In the genomic region with DNA sequence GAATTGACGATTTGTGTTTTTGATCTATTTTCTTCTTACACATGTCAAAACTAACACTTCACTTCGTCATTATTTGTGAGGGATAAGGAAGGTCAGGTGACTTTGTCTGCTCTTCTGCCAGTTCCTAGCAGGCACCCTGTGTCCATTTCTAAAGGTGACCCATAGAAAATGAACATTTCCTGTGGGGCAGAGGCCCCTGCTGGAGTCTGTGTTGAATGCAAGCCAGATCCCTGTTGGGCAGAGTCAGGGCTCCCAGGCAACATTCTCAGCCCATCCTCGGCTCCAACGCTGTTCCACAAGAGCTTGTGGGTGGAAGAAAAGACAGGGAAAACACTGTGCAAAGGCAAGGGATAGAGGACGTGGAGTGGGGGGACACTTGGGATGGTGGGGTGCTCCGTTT, we compare ENCODE assay signal across 11 mouse cellular contexts.
DNase-seq lines count a peak whose midpoint lies in the region; ATAC-seq and TF ChIP-seq lines count a peak whose summit lies in the region.
"Had no signal": no experiment of that assay in that cellular context is flagged by ENCODE, and none has a peak within 500 bp of the region (broad histone marks: within the 10 kb centered on the region; RNA-seq: fewer than 3 reads in every experiment).

No protein-coding gene starts in this region.

- ATAC-seq in hindbrain, embryonic 11.5 days (ENCODE audit: low FRiP score): no peak
- no peak for ATAC-seq in limb, embryonic 11.5 days (ENCODE audit: insufficient number of reproducible peaks, low FRiP score, low TSS enrichment, low read depth)
- ATAC-seq in erythroid progenitor cell, adult 5-6 weeks (replicated peaks; ENCODE audit: low FRiP score, poor library complexity, severe bottlenecking): no peak

- no peak overlapping the region for H3K4me3 ChIP-seq in hindbrain, embryonic 11.5 days (ENCODE audit: low read depth, low read length)
- H3K4me3 ChIP-seq in hindbrain, embryonic 10.5 days: no peak overlapping the region
- no peak overlapping the region for H3K4me3 ChIP-seq in limb, embryonic 11.5 days (ENCODE audit: low read depth, low read length)
- H3K4me3 ChIP-seq in limb, embryonic 10.5 days: no peak overlapping the region
- H3K4me3 ChIP-seq in ES-Bruce4 (ENCODE audit: low read depth, low read length): no peak overlapping the region
- H3K4me3 ChIP-seq: hindbrain, embryonic 12.5 days; lung, embryonic 15.5 days had no signal

- no peak overlapping the region for H3K27ac ChIP-seq in hindbrain, embryonic 11.5 days (ENCODE audit: low read depth, low read length)
- H3K27ac ChIP-seq in hindbrain, embryonic 10.5 days: no peak overlapping the region
- H3K27ac ChIP-seq in limb, embryonic 11.5 days (replicated peaks; ENCODE audit: low read depth, low read length): no peak overlapping the region
- no peak overlapping the region for H3K27ac ChIP-seq in limb, embryonic 10.5 days
- H3K27ac ChIP-seq in ES-Bruce4 (ENCODE audit: insufficient read depth, low read length): no peak overlapping the region
- H3K27ac ChIP-seq: hindbrain, embryonic 12.5 days; lung, embryonic 15.5 days had no signal

- no peak for TF ChIP-seq EP300 in ES-Bruce4 (IDR thresholded peaks at IDR 0.05; ENCODE audit: insufficient read depth, low read depth, low read length)

- no peaks in the 10 kb centered on the region for H3K36me3 ChIP-seq in hindbrain, embryonic 11.5 days (ENCODE audit: control insufficient read depth, insufficient read depth, low read length)
- no peaks in the 10 kb centered on the region for H3K36me3 ChIP-seq in hindbrain, embryonic 10.5 days
- no peaks in the 10 kb centered on the region for H3K36me3 ChIP-seq in limb, embryonic 11.5 days (ENCODE audit: control insufficient read depth, insufficient read depth, low read length)
- no peaks in the 10 kb centered on the region for H3K36me3 ChIP-seq in limb, embryonic 10.5 days
- no peaks in the 10 kb centered on the region for H3K36me3 ChIP-seq in ES-Bruce4 (ENCODE audit: control insufficient read depth, insufficient read depth, low read length, poor library complexity, severe bottlenecking)
- H3K36me3 ChIP-seq: hindbrain, embryonic 12.5 days; lung, embryonic 15.5 days had no signal

- H3K4me2 ChIP-seq in hindbrain, embryonic 11.5 days (replicated peaks; ENCODE audit: low read depth, low read length): no peak overlapping the region
- no peak overlapping the region for H3K4me2 ChIP-seq in limb, embryonic 11.5 days (ENCODE audit: low read depth, severe bottlenecking)
- H3K4me2 ChIP-seq: hindbrain, embryonic 12.5 days; lung, embryonic 15.5 days had no signal

- peak; percentile 5 for TF ChIP-seq CTCF in ES-Bruce4 (IDR thresholded peaks at IDR 0.05; ENCODE audit: low read depth, low read length)

- no peaks in the 10 kb centered on the region for H3K4me1 ChIP-seq in hindbrain, embryonic 11.5 days (replicated peaks; ENCODE audit: control insufficient read depth, insufficient read depth, low read length)
- H3K4me1 ChIP-seq in hindbrain, embryonic 10.5 days (replicated peaks): peaks cover 19% of the 10 kb centered on the region
- 0 out of 2 replicates have a peak, but pooled peaks cover 3% of the 10 kb centered on the region for H3K4me1 ChIP-seq in limb, embryonic 11.5 days (ENCODE audit: control insufficient read depth, insufficient read depth, low read length)
- H3K4me1 ChIP-seq in limb, embryonic 10.5 days: peaks cover 25% of the 10 kb centered on the region
- no peaks in the 10 kb centered on the region for H3K4me1 ChIP-seq in ES-Bruce4 (ENCODE audit: control insufficient read depth, insufficient read depth, low read length)

- TF ChIP-seq POLR2A in ES-Bruce4 (IDR thresholded peaks at IDR 0.05; ENCODE audit: insufficient read depth, low read length): no peak

- H3K27me3 ChIP-seq in hindbrain, embryonic 11.5 days (ENCODE audit: control insufficient read depth, insufficient read depth, low read length): no peaks in the 10 kb centered on the region
- no peaks in the 10 kb centered on the region for H3K27me3 ChIP-seq in hindbrain, embryonic 10.5 days (ENCODE audit: insufficient read depth, poor library complexity, severe bottlenecking)
- H3K27me3 ChIP-seq in limb, embryonic 11.5 days (ENCODE audit: control insufficient read depth, insufficient read depth, low read length): no peaks in the 10 kb centered on the region
- H3K27me3 ChIP-seq in limb, embryonic 10.5 days (ENCODE audit: low read depth, poor library complexity, severe bottlenecking): no peaks in the 10 kb centered on the region
- H3K27me3 ChIP-seq in ES-Bruce4 (ENCODE audit: control insufficient read depth, insufficient read depth, low read length, poor library complexity, severe bottlenecking): no peaks in the 10 kb centered on the region
- H3K27me3 ChIP-seq: hindbrain, embryonic 12.5 days had no signal

- WGBS in hindbrain, embryonic 11.5 days: 59% methylated on average over 6 of the region's 6 CpGs
- WGBS in hindbrain, embryonic 10.5 days: 61% methylated on average over 6 of the region's 6 CpGs
- WGBS in limb, embryonic 11.5 days: 71% methylated on average over 6 of the region's 6 CpGs
- 63% methylated on average over 6 of the region's 6 CpGs for WGBS in limb, embryonic 10.5 days

- no peak overlapping the region for H3K9ac ChIP-seq in hindbrain, embryonic 11.5 days (ENCODE audit: low read depth, low read length)
- no peak overlapping the region for H3K9ac ChIP-seq in limb, embryonic 11.5 days (ENCODE audit: low read length)
- H3K9ac ChIP-seq in ES-Bruce4 (ENCODE audit: low read depth, poor library complexity, severe bottlenecking): no peak overlapping the region
- H3K9ac ChIP-seq: hindbrain, embryonic 12.5 days; lung, embryonic 15.5 days had no signal

- DNase-seq in hindbrain, embryonic 11.5 days (ENCODE audit: low spot score): peak; percentile 10
- DNase-seq in hindbrain, embryonic 10.5 days (ENCODE audit: low spot score): no peak
- DNase-seq in limb, embryonic 11.5 days (ENCODE audit: low spot score): peak; percentile 34
- DNase-seq in limb, embryonic 10.5 days (ENCODE audit: low spot score): no peak
- DNase-seq in embryo, embryonic 11 days: peak; percentile 60
- DNase-seq in spleen, postnatal 10 days (ENCODE audit: low spot score in 2 of 2): no peak
- DNase-seq: heart, adult 18-20 months had no signal

- no peaks in the 10 kb centered on the region for H3K9me3 ChIP-seq in hindbrain, embryonic 11.5 days (ENCODE audit: control insufficient read depth, low read length)
- no peaks in the 10 kb centered on the region for H3K9me3 ChIP-seq in hindbrain, embryonic 10.5 days
- H3K9me3 ChIP-seq in limb, embryonic 11.5 days (ENCODE audit: control insufficient read depth, low read length): no peaks in the 10 kb centered on the region
- H3K9me3 ChIP-seq in limb, embryonic 10.5 days (replicated peaks): no peaks in the 10 kb centered on the region
- no peaks in the 10 kb centered on the region for H3K9me3 ChIP-seq in ES-Bruce4 (replicated peaks; ENCODE audit: control insufficient read depth, insufficient read depth, low read length, poor library complexity, severe bottlenecking)
- H3K9me3 ChIP-seq: hindbrain, embryonic 12.5 days; lung, embryonic 15.5 days had no signal

Comparison
In these comparisons a context has a peak if more than half of its experiments do, and no peak if none do; other contexts are left out.
1. DNase-seq: peak in hindbrain, embryonic 11.5 days (single experiment), limb, embryonic 11.5 days (single experiment) and embryo, embryonic 11 days (single experiment); none in hindbrain, embryonic 10.5 days (single experiment), limb, embryonic 10.5 days (single experiment) and spleen, postnatal 10 days (0 of 2).